Mouse (Mus musculus): ENCODE results near the gene Smok3b. TPM values are rescaled to one million over a fixed set of nuclear protein-coding genes. Genes with fewer than 3 reads are reported as not detected.

Smok3b gene
- total RNA-seq, 2 experiments from 2014 or later: not detected

- intact Hi-C loops (cut with DNase I): loop anchor here (5.0 kb wide), 1 partner anchor 163 kb away; no protein-coding TSS in a partner anchor
- H3K4me3 ChIP-seq: no peak overlapping the region
- no peak for TF ChIP-seq CTCF (IDR thresholded peaks at IDR 0.05)
Measured at GRCm38 (mm10) chr5:138089108-138089551, 67.9 kb downstream of the Smok3b start.

GRCm38 (mm10) chr5:138090271-138090670, 69.0 kb downstream of the Smok3b start:
- no peak overlapping the region for H3K4me3 ChIP-seq
- intact Hi-C loops (cut with DNase I): loop anchor here (10.0 kb wide), 1 partner anchor 295 kb away; no protein-coding TSS in a partner anchor
- H3K27ac ChIP-seq: no peak overlapping the region
- TF ChIP-seq CTCF (IDR thresholded peaks at IDR 0.05): peak; percentile 50
- no peak for DNase-seq (ENCODE audit: extremely low spot score in 1 of 2, low spot score in 2 of 2)

More at GRCm38 (mm10) chr5:138089108-138089551, 67.9 kb downstream of the Smok3b start:
- DNase-seq (ENCODE audit: extremely low spot score in 1 of 2, low spot score in 2 of 2): no peak
- no peak overlapping the region for H3K27ac ChIP-seq

GRCm38 (mm10) chr5:138090737-138091136, 69.5 kb downstream of the Smok3b start:
- TF ChIP-seq CTCF (IDR thresholded peaks at IDR 0.05): no peak
- intact Hi-C loops (cut with DNase I): loop anchor here (10.0 kb wide), 1 partner anchor 296 kb away; no protein-coding TSS in a partner anchor
- Histone ChIP-seq H3K27ac (no peak overlapping the region), H3K4me3 (no peak overlapping the region)
- DNase-seq (ENCODE audit: extremely low spot score in 1 of 2, low spot score in 2 of 2): no peak

- no peak overlapping the region for H3K27ac ChIP-seq
- H3K4me3 ChIP-seq: no peak overlapping the region
- DNase-seq (ENCODE audit: extremely low spot score in 1 of 2, low spot score in 2 of 2): no peak
- no peak for TF ChIP-seq CTCF (IDR thresholded peaks at IDR 0.05)
- intact Hi-C loops (cut with DNase I): loop anchor here (10.0 kb wide), 1 partner anchor 298 kb away; no protein-coding TSS in a partner anchor
Measured at GRCm38 (mm10) chr5:138092771-138093170, 71.5 kb downstream of the Smok3b start.

- H3K27ac ChIP-seq: no peak overlapping the region
- no peak for TF ChIP-seq CTCF (IDR thresholded peaks at IDR 0.05)
- no peak for DNase-seq (ENCODE audit: extremely low spot score in 1 of 2, low spot score in 2 of 2)
- no peak overlapping the region for H3K4me3 ChIP-seq
- intact Hi-C loops (cut with DNase I): loop anchor here (10.0 kb wide), 1 partner anchor 300 kb away; no protein-coding TSS in a partner anchor
Measured at GRCm38 (mm10) chr5:138094474-138094873, 73.2 kb downstream of the Smok3b start.

Other genes starting within 250 kb of the Smok3b start
- gene Ppp1r35, start 242.6 kb upstream of the Smok3b start, total RNA-seq (2021): 10 to 100 TPM; 22.8 to 25.6 TPM
- 10 to 100 TPM; 40.1 to 45.2 TPM for gene Mepce, start 233.8 kb upstream of the Smok3b start, total RNA-seq (2021)
- gene Zcwpw1, start 233.6 kb upstream of the Smok3b start, total RNA-seq (2021): 1 to 10 TPM; 5.7 to 8.2 TPM
- gene Pilra, start 185.1 kb upstream of the Smok3b start, total RNA-seq (2021): 1 to 10 TPM in 1 of 2 experiments, under 1 TPM in 1; 0.54 to 1.3 TPM
- not detected for gene Pilrb1, start 163.3 kb upstream of the Smok3b start, total RNA-seq (2021)
- not detected for gene Pilrb2, start 149.6 kb upstream of the Smok3b start, total RNA-seq (2021)
- gene Cyp3a13, start 99.8 kb upstream of the Smok3b start, total RNA-seq (2021): under 1 TPM in 1 of 2 experiments, not detected in 1; 0.14 TPM
- 10 to 100 TPM; 17.1 to 17.6 TPM for gene Gjc3, start 58.3 kb upstream of the Smok3b start, total RNA-seq (2021)
- gene Azgp1, start 39.9 kb upstream of the Smok3b start, total RNA-seq (2021): not detected
- gene Smok3a, start 168 bp upstream of the Smok3b start, total RNA-seq (2021): not detected
- not detected for gene Smok3c, start 31.8 kb downstream of the Smok3b start, total RNA-seq (2021)
- gene Zkscan1, start 63.7 kb downstream of the Smok3b start, total RNA-seq (2021): 10 to 100 TPM; 39.1 to 42.2 TPM
- 10 to 100 TPM; 14.7 to 16.5 TPM for gene Zscan21, start 95.5 kb downstream of the Smok3b start, total RNA-seq (2021)
- gene Zfp113, start 134.3 kb downstream of the Smok3b start, total RNA-seq (2021): 10 to 100 TPM; 10.7 to 13.4 TPM
- 100 to 1,000 TPM; 125 to 136 TPM for gene Cops6, start 139.6 kb downstream of the Smok3b start, total RNA-seq (2021)
- gene Ap4m1, start 150.6 kb downstream of the Smok3b start, total RNA-seq (2021): 10 to 100 TPM; 24.5 to 28.5 TPM
- 10 to 100 TPM; 16.0 to 18.9 TPM for gene Mcm7, start 151.0 kb downstream of the Smok3b start, total RNA-seq (2021)
- gene Taf6, start 166.0 kb downstream of the Smok3b start, total RNA-seq (2021): 10 to 100 TPM; 43.8 to 45.2 TPM
- 10 to 100 TPM; 13.5 to 17.1 TPM for gene Cnpy4, start 166.1 kb downstream of the Smok3b start, total RNA-seq (2021)
- 1 to 10 TPM; 7.8 to 9.3 TPM for gene Mblac1, start 172.9 kb downstream of the Smok3b start, total RNA-seq (2021)
- under 1 TPM in 1 of 2 experiments, not detected in 1; 0.14 TPM for gene Nxpe5, start 204.5 kb downstream of the Smok3b start, total RNA-seq (2021)
- gene Lamtor4, start 234.1 kb downstream of the Smok3b start, total RNA-seq (2021): 10 to 100 TPM; 47.7 to 49.6 TPM
- 10 to 100 TPM; 64.2 to 67.8 TPM for gene BC037034, start 242.6 kb downstream of the Smok3b start, total RNA-seq (2021)

Measured in left cerebral cortex, adult 2 months (tissue).